Mouse (Mus musculus) limb, embryonic 15.5 days (tissue): ENCODE results near the gene Adamtsl1. TPM values are rescaled to one million over a fixed set of nuclear protein-coding genes. Genes with fewer than 3 reads are reported as not detected.

Experiments
- ATAC-seq: fragments of 200-750 bp; cut with Nextera tagmentation; 2 replicates; pipeline ENCODE4 v1.8.0; 2017; ENCODE audit warnings: low read depth, moderate TSS enrichment; ENCODE audit not compliant: insufficient number of reproducible peaks, low FRiP score, low TSS enrichment
- H3K27ac ChIP-seq: fragments of 300-500 bp; sonication (generic); 2 replicates; pipeline ENCODE4 v1.5.1; 2015; ENCODE audit warnings: moderate library complexity, mild to moderate bottlenecking, inconsistent platforms
- H3K27me3 ChIP-seq: fragments of 300-500 bp; sonication (generic); 2 replicates; pipeline ENCODE4 v1.6.1; 2015; ENCODE audit warnings: inconsistent platforms
- H3K36me3 ChIP-seq: fragments of 300-500 bp; sonication (generic); 2 replicates; pipeline ENCODE4 v1.6.1; 2015; ENCODE audit warnings: inconsistent platforms
- H3K4me1 ChIP-seq: fragments of 300-500 bp; sonication (generic); 2 replicates; pipeline ENCODE4 v1.6.1; 2015; ENCODE audit warnings: inconsistent platforms
- H3K4me2 ChIP-seq: fragments of 300-500 bp; sonication (generic); 2 replicates; pipeline ENCODE4 v1.6.1; 2015; ENCODE audit warnings: mild to moderate bottlenecking, inconsistent platforms
- H3K4me3 ChIP-seq: fragments of 300-500 bp; sonication (generic); 2 replicates; pipeline ENCODE4 v1.5.1; 2015; ENCODE audit warnings: mild to moderate bottlenecking, inconsistent platforms
- H3K9ac ChIP-seq: fragments of 300-500 bp; sonication (generic); 2 replicates; pipeline ENCODE4 v1.6.1; 2015; ENCODE audit warnings: inconsistent platforms
- H3K9me3 ChIP-seq: fragments of 300-500 bp; sonication (generic); 2 replicates; pipeline ENCODE4 v1.6.1; 2016; ENCODE audit warnings: inconsistent platforms
- WGBS: fragments of 180-500 bp; shearing (Covaris S2); methylation state at CpG from one replicate; pipeline ENCODE4 v1.1.7; 2015; 5-methylcytosine and 5-hydroxymethylcytosine counted together
- polyA plus RNA-seq: library from polyadenylated mRNA; unstranded; fragments of >200 nt; fragmentation: Nextera tagmentation; extraction: Ambion mirVana; gene quantifications from 2 replicates; pipeline ENCODE4 v1.2.1, GENCODE M21; 2015

Adamtsl1 gene
- polyA plus RNA-seq, 1 experiment from 2014 or later: 48.4 TPM

- Histone ChIP-seq H3K27ac (no peak overlapping the region), H3K4me3 (no peak overlapping the region), H3K4me1 (no peaks in the 10 kb centered on the region; the same call in 1 of the 2 replicates), H3K27me3 (no peaks in the 10 kb centered on the region), H3K9ac (no peak overlapping the region), H3K4me2 (no peak overlapping the region), H3K36me3 (no peaks in the 10 kb centered on the region), H3K9me3 (no peaks in the 10 kb centered on the region)
- no peak for ATAC-seq
- WGBS: 24% methylated on average over 1 of the region's 1 CpGs
These were observed 163.6 kb downstream of the Adamtsl1 start for GRCm38 (mm10) chr4:85677621-85678020.

GRCm38 (mm10) chr4:85686160-85686559, 172.2 kb downstream of the Adamtsl1 start:
- H3K4me3 ChIP-seq: no peak overlapping the region
- no peaks in the 10 kb centered on the region for H3K27me3 ChIP-seq
- ATAC-seq: no peak
- no peak overlapping the region for H3K27ac ChIP-seq
- no peaks in the 10 kb centered on the region for H3K9me3 ChIP-seq
- H3K9ac ChIP-seq: no peak overlapping the region
- no peak overlapping the region for H3K4me2 ChIP-seq
- WGBS: 76% methylated on average over 4 of the region's 4 CpGs
- no peaks in the 10 kb centered on the region for H3K36me3 ChIP-seq
- no peaks in the 10 kb centered on the region for H3K4me1 ChIP-seq

- Histone ChIP-seq H3K9ac (no peak overlapping the region), H3K4me2 (no peak overlapping the region), H3K27ac (no peak overlapping the region), H3K27me3 (no peaks in the 10 kb centered on the region), H3K36me3 (no peaks in the 10 kb centered on the region), H3K4me3 (no peak overlapping the region), H3K4me1 (no peaks in the 10 kb centered on the region), H3K9me3 (no peaks in the 10 kb centered on the region)
- ATAC-seq: no peak
- 81% methylated on average over 1 of the region's 1 CpGs for WGBS
These were observed 181.3 kb downstream of the Adamtsl1 start for GRCm38 (mm10) chr4:85695237-85695636.

- Histone ChIP-seq H3K9me3 (no peaks in the 10 kb centered on the region), H3K4me2 (no peak overlapping the region), H3K9ac (no peak overlapping the region), H3K4me3 (no peak overlapping the region), H3K36me3 (no peaks in the 10 kb centered on the region), H3K27me3 (no peaks in the 10 kb centered on the region), H3K27ac (no peak overlapping the region), H3K4me1 (0 out of 2 replicates have a peak, but pooled peaks cover 3% of the 10 kb centered on the region)
- WGBS: 53% methylated on average over 7 of the region's 7 CpGs
- no peak for ATAC-seq
These were observed 193.5 kb downstream of the Adamtsl1 start for GRCm38 (mm10) chr4:85707352-85708057.

- no peaks in the 10 kb centered on the region for H3K36me3 ChIP-seq
These were observed 195.7 kb downstream of the Adamtsl1 start for GRCm38 (mm10) chr4:85709636-85710035.

GRCm38 (mm10) chr4:85724999-85725398, 211.0 kb downstream of the Adamtsl1 start:
- Histone ChIP-seq H3K27ac (no peak overlapping the region), H3K9ac (no peak overlapping the region), H3K36me3 (no peaks in the 10 kb centered on the region), H3K27me3 (no peaks in the 10 kb centered on the region), H3K4me2 (no peak overlapping the region), H3K4me1 (no peaks in the 10 kb centered on the region), H3K4me3 (no peak overlapping the region), H3K9me3 (no peaks in the 10 kb centered on the region)
- ATAC-seq: no peak
- WGBS: 72% methylated on average over 3 of the region's 3 CpGs

More at GRCm38 (mm10) chr4:85709636-85710035, 195.7 kb downstream of the Adamtsl1 start:
- H3K4me1 ChIP-seq: 0 out of 2 replicates have a peak, but pooled peaks cover 3% of the 10 kb centered on the region
- H3K9me3 ChIP-seq: no peaks in the 10 kb centered on the region
- no peak overlapping the region for H3K27ac ChIP-seq
- H3K27me3 ChIP-seq: no peaks in the 10 kb centered on the region
- 95% methylated on average over 2 of the region's 2 CpGs for WGBS
- H3K9ac ChIP-seq: no peak overlapping the region
- ATAC-seq: no peak
- no peak overlapping the region for H3K4me2 ChIP-seq
- H3K4me3 ChIP-seq: no peak overlapping the region

- H3K4me3 ChIP-seq: no peak overlapping the region
- no peak overlapping the region for H3K9ac ChIP-seq
- no peaks in the 10 kb centered on the region for H3K27me3 ChIP-seq
- no peak overlapping the region for H3K27ac ChIP-seq
- 82% methylated on average over 2 of the region's 2 CpGs for WGBS
- no peak overlapping the region for H3K4me2 ChIP-seq
- ATAC-seq: no peak
- H3K9me3 ChIP-seq: no peaks in the 10 kb centered on the region
- no peaks in the 10 kb centered on the region for H3K4me1 ChIP-seq
- no peaks in the 10 kb centered on the region for H3K36me3 ChIP-seq
These were observed 213.8 kb downstream of the Adamtsl1 start for GRCm38 (mm10) chr4:85727731-85728130.

- Histone ChIP-seq H3K4me2 (no peak overlapping the region), H3K4me3 (no peak overlapping the region), H3K9ac (no peak overlapping the region), H3K4me1 (no peaks in the 10 kb centered on the region), H3K27me3 (no peaks in the 10 kb centered on the region), H3K9me3 (no peaks in the 10 kb centered on the region), H3K36me3 (no peaks in the 10 kb centered on the region), H3K27ac (no peak overlapping the region)
- no peak for ATAC-seq
- 74% methylated on average over 1 of the region's 1 CpGs for WGBS
These were observed 214.4 kb downstream of the Adamtsl1 start for GRCm38 (mm10) chr4:85728416-85728815.

GRCm38 (mm10) chr4:85740478-85740877, 226.5 kb downstream of the Adamtsl1 start:
- Histone ChIP-seq H3K4me2 (no peak overlapping the region), H3K9me3 (no peaks in the 10 kb centered on the region), H3K4me1 (no peaks in the 10 kb centered on the region), H3K9ac (no peak overlapping the region), H3K4me3 (no peak overlapping the region), H3K27me3 (no peaks in the 10 kb centered on the region), H3K36me3 (no peaks in the 10 kb centered on the region), H3K27ac (no peak overlapping the region)
- WGBS: 66% methylated on average over 4 of the region's 4 CpGs
- ATAC-seq: no peak

GRCm38 (mm10) chr4:85741825-85742391, 227.9 kb downstream of the Adamtsl1 start:
- no peak for ATAC-seq
- H3K4me1 ChIP-seq: no peaks in the 10 kb centered on the region
- no peak overlapping the region for H3K9ac ChIP-seq
- no peaks in the 10 kb centered on the region for H3K27me3 ChIP-seq
- H3K9me3 ChIP-seq: no peaks in the 10 kb centered on the region
- H3K36me3 ChIP-seq: no peaks in the 10 kb centered on the region
- no peak overlapping the region for H3K4me3 ChIP-seq
- 14% methylated on average over 3 of the region's 3 CpGs for WGBS
- H3K4me2 ChIP-seq: no peak overlapping the region
- no peak overlapping the region; the same call in 1 of the 2 replicates for H3K27ac ChIP-seq

- no peaks in the 10 kb centered on the region for H3K9me3 ChIP-seq
- H3K27ac ChIP-seq: no peak overlapping the region
- no peaks in the 10 kb centered on the region for H3K4me1 ChIP-seq
- 89% methylated on average over 1 of the region's 1 CpGs for WGBS
- no peak overlapping the region for H3K4me3 ChIP-seq
- no peak overlapping the region for H3K4me2 ChIP-seq
- H3K36me3 ChIP-seq: no peaks in the 10 kb centered on the region
- H3K27me3 ChIP-seq: no peaks in the 10 kb centered on the region
- no peak overlapping the region for H3K9ac ChIP-seq
- ATAC-seq: no peak
These were observed 229.5 kb downstream of the Adamtsl1 start for GRCm38 (mm10) chr4:85743427-85743826.

GRCm38 (mm10) chr4:85762684-85763083, 248.7 kb downstream of the Adamtsl1 start:
- Histone ChIP-seq H3K4me2 (no peak overlapping the region), H3K9me3 (no peaks in the 10 kb centered on the region), H3K9ac (no peak overlapping the region), H3K4me1 (0 out of 2 replicates have a peak, but pooled peaks cover 4% of the 10 kb centered on the region), H3K27me3 (no peaks in the 10 kb centered on the region), H3K27ac (no peak overlapping the region), H3K4me3 (no peak overlapping the region), H3K36me3 (no peaks in the 10 kb centered on the region)
- 81% methylated on average over 3 of the region's 3 CpGs for WGBS
- ATAC-seq: no peak
